Mouse (Mus musculus) right cerebral cortex, postnatal 4 days (tissue): ENCODE results near the gene Elp4.

ENCODE experiments used
- DNase-seq: peaks from one replicate; pipeline ENCODE4 v3.0.0-alpha.2; 2022

Gene Elp4

DNA sequence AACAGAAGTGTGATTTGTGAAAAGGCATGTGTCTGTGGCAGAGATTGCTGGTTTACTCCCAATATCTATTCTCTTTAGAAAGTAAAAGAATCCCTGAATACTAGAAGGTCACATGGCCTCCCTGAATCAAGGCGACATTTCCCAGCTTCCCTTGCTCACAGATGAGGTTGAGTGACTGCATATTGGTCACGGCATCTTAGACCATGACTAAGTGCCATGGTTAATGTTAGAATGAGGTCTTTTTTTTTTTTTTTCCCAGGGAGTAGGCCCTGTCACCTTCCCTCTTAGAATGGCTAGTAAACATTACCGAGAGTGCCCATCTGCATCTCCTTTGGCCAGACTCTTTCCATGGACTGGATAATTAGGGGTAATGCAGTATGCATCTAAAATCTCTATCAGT, 193.9 kb downstream of the Elp4 start:
- no peak for DNase-seq

GRCm38 (mm10) chr2:105709126-105709525, 195.2 kb downstream of the Elp4 start:
- DNase-seq = no peak

DNA sequence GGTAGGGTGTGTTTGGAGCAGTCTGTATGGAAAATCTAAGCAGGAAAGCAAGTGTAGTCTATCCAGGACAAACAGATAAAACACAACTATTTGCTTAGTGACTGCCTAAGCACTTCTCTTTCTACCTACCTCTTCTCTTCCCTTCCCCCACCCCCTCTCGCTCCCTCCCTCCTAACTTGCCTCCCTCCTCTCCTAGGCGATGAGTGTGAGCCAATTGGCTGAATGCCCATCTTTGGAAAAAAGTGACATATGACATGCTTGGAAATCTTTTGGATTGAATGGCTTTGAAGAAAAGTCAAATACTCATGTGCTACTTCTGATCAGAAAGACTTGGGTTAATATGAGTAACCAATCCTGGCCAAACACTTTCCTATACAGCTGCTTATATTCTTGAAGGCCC, 199.0 kb downstream of the Elp4 start:
- no peak for DNase-seq

DNA sequence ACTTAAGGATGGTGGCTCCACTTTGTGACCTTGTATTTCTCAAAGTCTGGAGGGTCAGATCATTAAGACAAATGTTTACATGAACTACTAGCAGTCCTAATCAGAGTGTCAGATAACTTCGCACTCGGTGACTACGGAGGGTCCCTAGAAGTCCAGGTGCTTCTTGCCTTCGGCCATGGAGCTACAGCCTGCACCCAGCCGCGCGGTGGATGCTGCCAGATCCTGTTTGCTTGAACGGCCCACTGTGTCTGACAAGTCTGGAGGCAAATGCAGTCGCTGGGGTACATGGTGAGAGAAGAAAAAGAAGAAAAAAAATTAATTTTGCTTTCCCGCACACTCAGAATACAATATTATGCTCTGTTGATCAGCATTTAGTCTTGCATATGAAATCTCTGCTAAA, 201.8 kb downstream of the Elp4 start:
- no peak for DNase-seq

DNA sequence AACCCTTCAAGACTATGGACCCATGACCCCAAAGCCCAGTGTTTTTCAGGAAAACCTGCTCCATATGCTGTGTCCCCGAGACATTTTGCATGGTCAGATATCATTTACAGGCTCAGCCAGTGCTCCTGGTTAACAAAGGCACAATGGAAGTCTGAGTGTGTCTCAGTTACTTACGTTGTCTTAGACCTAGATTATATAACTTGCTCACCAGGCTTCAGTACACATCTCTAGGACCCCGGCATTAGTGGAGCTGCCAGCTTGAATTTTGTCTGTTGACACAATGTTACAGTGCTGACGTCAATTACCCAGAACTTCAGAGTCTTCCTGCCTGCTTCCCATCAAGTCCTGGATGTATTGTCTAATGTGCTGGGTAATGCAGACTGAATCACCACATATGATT, 202.6 kb downstream of the Elp4 start:
- DNase-seq = no peak

- DNase-seq = no peak
Measured at GRCm38 (mm10) chr2:105698631-105699030, 205.7 kb downstream of the Elp4 start.

DNA sequence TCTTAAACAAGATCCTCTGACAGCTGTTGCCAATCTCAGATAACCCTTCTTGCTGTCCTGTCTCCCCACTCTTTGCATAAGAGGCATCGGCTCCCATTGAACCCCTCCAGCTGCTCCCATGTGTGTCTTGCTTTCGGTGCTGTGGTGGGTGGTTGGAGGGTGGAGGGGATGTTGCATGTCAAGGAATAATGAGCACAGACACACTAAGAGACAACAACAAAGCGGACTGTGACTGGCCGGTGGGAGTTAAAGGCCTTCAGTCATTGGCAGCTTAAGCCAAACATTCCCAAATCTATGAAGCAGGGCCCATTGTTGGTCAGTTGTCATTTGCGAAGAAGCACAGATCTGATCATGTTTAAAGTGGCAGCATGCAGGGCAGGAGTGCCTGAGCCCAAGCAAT, 206.6 kb downstream of the Elp4 start:
- no peak for DNase-seq

- no peak for DNase-seq
Measured at GRCm38 (mm10) chr2:105691296-105691695, 213.1 kb downstream of the Elp4 start.

DNA sequence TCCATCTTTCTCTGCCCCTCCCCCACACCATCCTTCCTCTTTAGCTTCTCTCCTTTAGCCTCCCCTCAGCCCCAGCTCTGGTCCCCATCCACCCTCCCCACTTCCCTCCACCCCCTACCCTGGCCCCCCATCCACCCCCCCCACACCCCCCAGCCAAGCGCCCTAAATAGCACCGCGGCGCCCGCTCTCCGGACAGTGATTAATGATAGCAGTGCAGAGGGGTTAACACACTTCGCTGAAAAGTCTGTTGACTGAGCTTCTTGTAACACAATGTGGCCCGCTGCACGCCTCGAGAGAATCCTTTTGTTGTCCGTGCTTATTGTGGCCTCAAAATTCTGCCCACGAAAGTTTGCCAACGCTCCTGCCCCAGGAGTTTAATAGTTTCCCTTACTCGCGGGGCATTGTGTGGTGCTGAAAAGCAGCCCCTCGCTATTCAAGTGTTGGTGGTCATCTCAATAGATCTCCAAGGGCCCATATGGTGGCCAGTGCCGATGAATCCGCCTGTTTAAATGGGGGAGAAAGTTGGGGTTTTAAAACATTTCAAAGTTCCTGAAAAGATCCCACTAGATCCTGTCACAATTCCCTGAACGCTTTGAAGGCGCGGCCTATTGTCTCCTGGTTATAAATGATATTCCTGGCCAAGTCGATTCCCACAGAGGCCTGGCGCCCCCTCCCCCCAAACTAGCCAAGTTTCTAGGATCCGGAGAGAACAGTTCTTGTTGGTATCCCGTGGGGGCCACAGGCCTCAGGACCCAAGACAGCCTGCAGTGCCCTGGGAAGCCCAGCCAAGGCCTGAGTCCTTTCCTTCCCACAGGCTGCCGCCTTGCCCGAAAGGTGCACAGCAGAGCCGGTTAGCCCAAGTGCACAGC, 214.4 kb downstream of the Elp4 start:
- no peak for DNase-seq

DNA sequence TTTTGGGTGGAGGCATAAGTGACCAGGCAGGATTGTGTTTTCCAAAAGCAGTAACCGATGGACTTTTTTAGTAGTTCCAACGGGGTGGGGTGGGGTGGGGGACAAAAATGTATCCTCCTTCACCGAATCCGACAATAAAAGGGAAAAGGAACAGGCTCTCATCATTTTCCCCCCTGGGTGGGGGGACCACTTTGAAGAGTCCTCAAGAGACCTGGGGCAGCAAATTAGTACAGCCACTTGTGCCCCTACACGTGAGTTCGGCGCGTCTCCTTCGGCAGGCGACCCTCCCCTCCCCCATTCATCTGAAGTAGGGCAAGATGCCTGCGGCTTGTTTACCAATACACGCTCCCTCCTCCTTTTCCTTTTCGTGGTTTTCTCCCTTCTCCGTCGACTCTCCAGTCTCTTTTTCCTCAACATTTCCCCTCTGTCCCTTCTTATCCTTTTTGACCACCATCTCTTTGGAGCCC, 215.0 kb downstream of the Elp4 start:
- no peak for DNase-seq

GRCm38 (mm10) chr2:105688436-105689303, 215.7 kb downstream of the Elp4 start:
- DNase-seq = no peak

GRCm38 (mm10) chr2:105688011-105688410, 216.4 kb downstream of the Elp4 start:
- DNase-seq = no peak

GRCm38 (mm10) chr2:105687317-105687991, 216.9 kb downstream of the Elp4 start:
- DNase-seq = no peak

DNA sequence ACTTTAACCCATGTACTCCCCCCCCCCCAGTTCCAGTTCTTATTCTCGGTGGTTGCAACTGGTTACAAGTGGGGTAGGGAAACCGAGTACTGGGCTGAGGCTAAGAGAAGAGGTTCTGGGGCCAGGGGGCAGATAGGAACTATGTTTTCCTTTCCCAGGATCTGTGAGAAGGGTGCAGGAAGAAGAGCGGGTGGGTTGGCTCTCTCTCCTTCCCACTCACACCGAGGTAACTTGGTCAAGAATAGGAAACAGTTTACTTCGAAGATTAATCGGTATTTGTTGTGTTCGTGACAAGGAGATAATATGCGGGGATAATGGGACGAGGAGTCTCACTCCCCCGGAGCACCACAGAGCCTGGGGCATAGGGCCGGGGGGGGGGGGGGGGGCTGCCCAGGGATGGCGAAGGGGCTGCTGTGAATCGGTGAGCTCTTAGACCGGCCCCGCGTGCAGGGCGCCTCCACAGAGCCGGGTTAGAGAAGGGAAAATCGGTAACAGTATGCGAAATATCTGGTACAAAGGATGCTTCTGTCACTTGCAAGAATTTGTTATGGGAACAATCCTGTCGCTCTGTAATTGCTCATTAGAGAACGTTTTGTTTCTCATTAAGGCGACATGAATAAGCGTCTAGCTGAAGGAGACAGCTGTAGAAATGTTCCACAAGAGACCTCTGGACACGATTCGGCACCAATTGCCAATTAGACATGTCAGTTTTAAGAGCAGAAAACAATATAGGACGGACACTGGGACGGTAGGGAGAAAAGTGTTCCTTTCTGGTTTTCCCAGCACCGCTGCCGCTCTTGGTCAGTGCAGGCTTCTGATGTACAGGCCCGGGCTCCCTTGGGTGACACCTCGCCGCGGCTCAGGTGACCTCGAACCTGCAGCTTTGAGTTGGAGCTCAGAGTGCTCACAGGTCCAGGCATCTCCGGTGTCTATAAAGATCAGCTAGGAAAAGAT, 217.7 kb downstream of the Elp4 start:
- no peak for DNase-seq

- DNase-seq = no peak
Measured at GRCm38 (mm10) chr2:105685651-105686050, 218.7 kb downstream of the Elp4 start.

DNA sequence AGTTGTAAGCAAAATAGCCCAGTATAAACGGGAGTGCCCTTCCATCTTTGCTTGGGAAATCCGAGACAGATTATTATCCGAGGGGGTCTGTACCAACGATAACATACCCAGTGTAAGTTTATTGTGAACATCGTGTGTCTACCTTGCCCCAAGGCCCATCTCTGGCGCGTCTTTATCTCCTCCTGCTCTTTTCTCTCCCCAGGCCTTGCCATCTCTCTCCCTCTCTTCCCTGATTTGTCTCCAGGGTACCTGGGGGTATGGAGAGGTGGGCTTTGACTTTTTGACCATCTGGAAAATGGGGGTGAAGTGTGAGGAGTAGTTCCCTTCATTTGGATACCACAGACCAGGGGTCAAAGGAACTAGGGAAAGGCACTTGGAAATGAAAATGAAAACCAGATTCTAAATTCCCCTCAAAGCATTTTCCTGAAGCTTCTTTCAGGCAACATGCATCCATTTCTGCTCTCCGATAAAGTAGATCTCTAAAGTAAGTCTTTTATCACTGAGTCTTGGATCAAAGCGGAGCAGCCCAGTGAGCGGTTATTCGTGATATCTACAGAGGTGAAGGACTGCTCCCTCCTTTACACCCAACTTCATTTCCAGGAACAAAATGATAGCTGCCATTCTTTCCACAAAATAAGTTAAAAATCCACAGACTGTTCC, 219.2 kb downstream of the Elp4 start:
- no peak for DNase-seq

DNA sequence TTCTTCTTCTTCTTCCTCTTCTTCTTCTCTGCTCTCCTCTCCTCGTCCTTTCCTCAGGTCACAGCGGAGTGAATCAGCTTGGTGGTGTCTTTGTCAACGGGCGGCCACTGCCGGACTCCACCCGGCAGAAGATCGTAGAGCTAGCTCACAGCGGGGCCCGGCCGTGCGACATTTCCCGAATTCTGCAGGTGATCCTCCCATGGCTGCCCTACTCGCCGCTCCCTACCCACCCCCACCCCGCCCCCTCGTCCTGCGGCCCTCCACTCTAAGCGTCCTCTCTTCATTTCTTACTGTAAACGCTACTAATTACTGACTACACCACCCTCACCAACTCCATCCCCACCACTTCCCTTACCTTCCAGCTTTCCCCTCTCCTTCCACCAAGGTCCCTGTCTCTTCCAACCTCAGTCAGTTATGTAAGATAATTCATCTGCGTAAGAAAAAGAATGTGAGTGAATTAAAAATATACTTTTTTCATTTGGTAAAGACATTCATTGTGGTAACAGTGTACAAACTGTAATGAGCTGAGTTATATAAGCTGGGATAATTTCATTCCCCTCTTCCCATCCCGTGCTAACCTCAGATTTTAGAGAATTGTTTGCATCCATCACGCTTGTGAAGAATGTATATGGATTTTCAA, 220.5 kb downstream of the Elp4 start:
- no peak for DNase-seq

GRCm38 (mm10) chr2:105682634-105683351, 221.6 kb downstream of the Elp4 start:
- DNase-seq = no peak

GRCm38 (mm10) chr2:105682011-105682501, 222.3 kb downstream of the Elp4 start:
- no peak for DNase-seq
